Mouse (Mus musculus) heart, embryonic 16.5 days (tissue): ENCODE measurements around the gene Gnai2. TPM values are rescaled to one million over a fixed set of nuclear protein-coding genes. Genes with fewer than 3 reads are reported as not detected.

Experiments used
- ATAC-seq: fragments of 200-750 bp; cut with Nextera tagmentation; replicated peaks from 2 replicates; pipeline ENCODE4 v1.8.0; 2017; ENCODE audit warnings: moderate number of reproducible peaks; ENCODE audit not compliant: insufficient read depth, low FRiP score; ENCODE audit errors: extremely low read depth
- H3K27ac ChIP-seq: fragments of 300-500 bp; sonication (generic); 2 replicates; pipeline ENCODE4 v1.5.1; 2014; ENCODE audit warnings: mild to moderate bottlenecking, low read length, control low read depth, moderate library complexity
- H3K27me3 ChIP-seq: fragments of 300-500 bp; sonication (generic); 2 replicates; pipeline ENCODE4 v1.6.1; 2014; ENCODE audit warnings: low read length, mixed read lengths; ENCODE audit not compliant: control insufficient read depth, insufficient read depth
- H3K36me3 ChIP-seq: fragments of 300-500 bp; sonication (generic); 2 replicates; pipeline ENCODE4 v1.6.1; 2014; ENCODE audit not compliant: control insufficient read depth, insufficient read depth
- H3K4me1 ChIP-seq: fragments of 300-500 bp; sonication (generic); 2 replicates; pipeline ENCODE4 v1.6.1; 2014; ENCODE audit warnings: low read length, mixed read lengths; ENCODE audit not compliant: control insufficient read depth, insufficient read depth
- H3K4me2 ChIP-seq: fragments of 300-500 bp; sonication (generic); 2 replicates; pipeline ENCODE4 v1.6.1; 2014; ENCODE audit warnings: low read depth, mild to moderate bottlenecking, control low read depth, low read length
- H3K4me3 ChIP-seq: fragments of 300-500 bp; sonication (generic); 2 replicates; pipeline ENCODE4 v1.5.1; 2014; ENCODE audit warnings: mild to moderate bottlenecking, control low read depth, low read length
- H3K9ac ChIP-seq: fragments of 300-500 bp; sonication (generic); 2 replicates; pipeline ENCODE4 v1.6.1; 2014; ENCODE audit warnings: low read length, control low read depth
- H3K9me3 ChIP-seq: fragments of 300-500 bp; sonication (generic); replicated peaks from 2 replicates; pipeline ENCODE4 v1.6.1; 2016; ENCODE audit warnings: low read length; ENCODE audit not compliant: control insufficient read depth
- WGBS: fragments of 180-500 bp; shearing (Covaris S2); extraction: QIAGEN DNeasy Blood & Tissue Kit; methylation state at CpG from one replicate; pipeline ENCODE4 v1.1.7; 2014; 5-methylcytosine and 5-hydroxymethylcytosine counted together
- polyA plus RNA-seq: library from polyadenylated mRNA; unstranded; fragments of >200 nt; fragmentation: Nextera tagmentation; extraction: Ambion mirVana; gene quantifications from 2 replicates; pipeline ENCODE4 v1.2.1, GENCODE M21; 2015

Gnai2 gene
- polyA plus RNA-seq, 1 experiment from 2014 or later: 458 TPM

GRCm38 (mm10) chr9:107603251-107603650, 31.9 kb downstream of the Gnai2 start:
- Histone ChIP-seq H3K4me2 (no peak overlapping the region), H3K9me3 (no peaks in the 10 kb centered on the region), H3K27ac (no peak overlapping the region), H3K4me1 (peaks cover 31% of the 10 kb centered on the region), H3K9ac (no peak overlapping the region), H3K27me3 (no peaks in the 10 kb centered on the region), H3K36me3 (no peaks in the 10 kb centered on the region), H3K4me3 (no peak overlapping the region)
- ATAC-seq: no peak
- WGBS: 77% methylated on average over 6 of the region's 6 CpGs

- 6% methylated on average over 10 of the region's 10 CpGs for WGBS
- 0 out of 2 replicates have a peak overlapping the region, but pooled peaks have one; percentile 13 for H3K4me2 ChIP-seq
- peak; percentile 23; the same call in 1 of the 2 replicates for ATAC-seq
Observed at GRCm38 (mm10) chr9:107602068-107602648, 33.0 kb downstream of the Gnai2 start.

GRCm38 (mm10) chr9:107601275-107601674, 33.9 kb downstream of the Gnai2 start:
- H3K36me3 ChIP-seq: no peaks in the 10 kb centered on the region
- H3K4me1 ChIP-seq: peaks cover 18% of the 10 kb centered on the region
- H3K4me3 ChIP-seq: no peak overlapping the region
- no peaks in the 10 kb centered on the region for H3K27me3 ChIP-seq
- 82% methylated on average over 11 of the region's 11 CpGs for WGBS
- no peak overlapping the region for H3K9ac ChIP-seq
- no peak overlapping the region for H3K4me2 ChIP-seq
- H3K27ac ChIP-seq: no peak overlapping the region
- ATAC-seq: no peak
- H3K9me3 ChIP-seq: no peaks in the 10 kb centered on the region

More at GRCm38 (mm10) chr9:107602068-107602648, 33.0 kb downstream of the Gnai2 start:
- Histone ChIP-seq H3K9ac (peak overlapping the region; percentile 38; the same call in 1 of the 2 replicates), H3K9me3 (no peaks in the 10 kb centered on the region), H3K36me3 (no peaks in the 10 kb centered on the region), H3K27me3 (no peaks in the 10 kb centered on the region), H3K27ac (peak overlapping the region; percentile 3; the same call in 1 of the 2 replicates), H3K4me1 (peaks cover 25% of the 10 kb centered on the region), H3K4me3 (no peak overlapping the region)

GRCm38 (mm10) chr9:107600745-107601144, 34.4 kb downstream of the Gnai2 start:
- no peaks in the 10 kb centered on the region for H3K27me3 ChIP-seq
- no peak overlapping the region for H3K4me2 ChIP-seq
- H3K4me1 ChIP-seq: peaks cover 16% of the 10 kb centered on the region
- no peaks in the 10 kb centered on the region for H3K9me3 ChIP-seq
- H3K9ac ChIP-seq: no peak overlapping the region
- H3K4me3 ChIP-seq: no peak overlapping the region
- H3K36me3 ChIP-seq: no peaks in the 10 kb centered on the region
- 75% methylated on average over 12 of the region's 12 CpGs for WGBS
- H3K27ac ChIP-seq: no peak overlapping the region
- no peak for ATAC-seq

GRCm38 (mm10) chr9:107599842-107600241, 35.3 kb downstream of the Gnai2 start:
- ATAC-seq: no peak
- WGBS: 68% methylated on average over 14 of the region's 14 CpGs
- H3K4me3 ChIP-seq: no peak overlapping the region
- H3K9me3 ChIP-seq: no peaks in the 10 kb centered on the region
- no peak overlapping the region for H3K27ac ChIP-seq
- H3K4me1 ChIP-seq: peaks cover 15% of the 10 kb centered on the region
- no peak overlapping the region for H3K4me2 ChIP-seq
- H3K9ac ChIP-seq: no peak overlapping the region
- no peaks in the 10 kb centered on the region for H3K27me3 ChIP-seq
- no peaks in the 10 kb centered on the region for H3K36me3 ChIP-seq

GRCm38 (mm10) chr9:107599433-107599832, 35.7 kb downstream of the Gnai2 start:
- H3K4me2 ChIP-seq: no peak overlapping the region
- H3K4me3 ChIP-seq: no peak overlapping the region
- no peak for ATAC-seq
- no peaks in the 10 kb centered on the region for H3K27me3 ChIP-seq
- H3K4me1 ChIP-seq: peaks cover 13% of the 10 kb centered on the region
- H3K36me3 ChIP-seq: no peaks in the 10 kb centered on the region; the same call in 1 of the 2 replicates
- no peak overlapping the region for H3K27ac ChIP-seq
- no peak overlapping the region for H3K9ac ChIP-seq
- H3K9me3 ChIP-seq: no peaks in the 10 kb centered on the region
- 86% methylated on average over 9 of the region's 9 CpGs for WGBS

- Histone ChIP-seq H3K4me2 (no peak overlapping the region), H3K9ac (no peak overlapping the region), H3K9me3 (no peaks in the 10 kb centered on the region), H3K27ac (no peak overlapping the region), H3K27me3 (no peaks in the 10 kb centered on the region), H3K4me1 (peaks cover 23% of the 10 kb centered on the region), H3K36me3 (peaks cover 8% of the 10 kb centered on the region), H3K4me3 (no peak overlapping the region)
- ATAC-seq: no peak
- WGBS: 75% methylated on average over 5 of the region's 5 CpGs
Observed at GRCm38 (mm10) chr9:107598385-107598784, 36.8 kb downstream of the Gnai2 start.

- ATAC-seq: peak; percentile 84
- Histone ChIP-seq H3K9me3 (no peaks in the 10 kb centered on the region), H3K4me3 (peak overlapping the region; percentile 52), H3K4me2 (peak overlapping the region; percentile 76), H3K27ac (peak overlapping the region; percentile 96), H3K9ac (peak overlapping the region; percentile 79), H3K27me3 (no peaks in the 10 kb centered on the region), H3K4me1 (peaks cover 31% of the 10 kb centered on the region), H3K36me3 (peaks cover 17% of the 10 kb centered on the region)
- 53% methylated on average over 11 of the region's 11 CpGs for WGBS
Observed at GRCm38 (mm10) chr9:107596619-107597569, 38.3 kb downstream of the Gnai2 start.
